Mouse (Mus musculus) lung, postnatal 36 days (tissue): ENCODE data around the gene Macrod1.
A peak's percentile ranks its signal among the peaks of the same experiment; 100 is the strongest.

Experiments
- DNase-seq: peaks from one replicate; pipeline ENCODE4 v3.0.0; 2022; ENCODE audit warnings: mixed read lengths

Gene Macrod1

GRCm38 (mm10) chr19:7083035-7083794, 26.6 kb downstream of the Macrod1 start:
- no peak for DNase-seq

GRCm38 (mm10) chr19:7084734-7085133, 28.1 kb downstream of the Macrod1 start:
- DNase-seq, result no peak

GRCm38 (mm10) chr19:7088558-7088957, 31.9 kb downstream of the Macrod1 start:
- DNase-seq, result no peak

- no peak for DNase-seq
Observed at GRCm38 (mm10) chr19:7089050-7089449, 32.4 kb downstream of the Macrod1 start.

- DNase-seq, result no peak
Observed at GRCm38 (mm10) chr19:7089842-7090251, 33.2 kb downstream of the Macrod1 start.

- no peak for DNase-seq
Observed at GRCm38 (mm10) chr19:7090369-7091064, 33.9 kb downstream of the Macrod1 start.

- no peak for DNase-seq
Observed at GRCm38 (mm10) chr19:7091448-7092050, 34.9 kb downstream of the Macrod1 start.

- DNase-seq, result no peak
Observed at GRCm38 (mm10) chr19:7092756-7093155, 36.1 kb downstream of the Macrod1 start.

GRCm38 (mm10) chr19:7099620-7100155, 43.1 kb downstream of the Macrod1 start:
- no peak for DNase-seq

- DNase-seq, result no peak
Observed at GRCm38 (mm10) chr19:7102039-7102438, 45.4 kb downstream of the Macrod1 start.

- peak; percentile 29 for DNase-seq
Observed at GRCm38 (mm10) chr19:7103349-7103992, 46.9 kb downstream of the Macrod1 start.

GRCm38 (mm10) chr19:7103993-7104401, 47.4 kb downstream of the Macrod1 start:
- peak; percentile 9 for DNase-seq

GRCm38 (mm10) chr19:7105544-7105943, 48.9 kb downstream of the Macrod1 start, which contains the start of gene Flrt1:
TSS of gene Flrt1 (minus strand) at chr19:7105729.
- no peak for DNase-seq

- no peak for DNase-seq
Observed at GRCm38 (mm10) chr19:7106566-7106965, 50.0 kb downstream of the Macrod1 start.

GRCm38 (mm10) chr19:7107174-7107573, 50.6 kb downstream of the Macrod1 start:
- DNase-seq, result no peak

GRCm38 (mm10) chr19:7108114-7108905, 51.7 kb downstream of the Macrod1 start:
- DNase-seq, result peak; percentile 90

- no peak for DNase-seq
Observed at GRCm38 (mm10) chr19:7110097-7110496, 53.5 kb downstream of the Macrod1 start.

- peak; percentile 30 for DNase-seq
Observed at GRCm38 (mm10) chr19:7110875-7111274, 54.3 kb downstream of the Macrod1 start.

- no peak for DNase-seq
Observed at GRCm38 (mm10) chr19:7111309-7111708, 54.7 kb downstream of the Macrod1 start.

- no peak for DNase-seq
Observed at GRCm38 (mm10) chr19:7111710-7112109, 55.1 kb downstream of the Macrod1 start.

GRCm38 (mm10) chr19:7112628-7113027, 56.0 kb downstream of the Macrod1 start:
- DNase-seq, result no peak

- no peak for DNase-seq
Observed at GRCm38 (mm10) chr19:7113574-7113973, 57.0 kb downstream of the Macrod1 start.
